8 mouse cellular contexts compared by ENCODE assay signal in genomic region chr2:156721554-156722070, GRCm38 (mm10). TPM values are rescaled to one million over a fixed set of nuclear protein-coding genes. Genes with fewer than 3 reads are reported as not detected.
DNase-seq lines count a peak whose midpoint lies in the region; ATAC-seq lines count a peak whose summit lies in the region.

No protein-coding gene starts in this region.

- peaks cover 73% of the 10 kb centered on the region for H3K4me1 ChIP-seq in kidney, embryonic 16.5 days (ENCODE audit: insufficient read depth, low read length)
- peaks cover 61% of the 10 kb centered on the region for H3K4me1 ChIP-seq in intestine, embryonic 15.5 days (replicated peaks)
- H3K4me1 ChIP-seq in neural tube, embryonic 11.5 days (ENCODE audit: control insufficient read depth, insufficient read depth, low read length) = peaks cover 33% of the 10 kb centered on the region

- peak overlapping the region; percentile 70 for H3K27ac ChIP-seq in kidney, embryonic 16.5 days (ENCODE audit: low read length)
- peak overlapping the region; percentile 81 for H3K27ac ChIP-seq in intestine, embryonic 15.5 days
- H3K27ac ChIP-seq in neural tube, embryonic 11.5 days (ENCODE audit: low read depth, low read length) = peak overlapping the region; percentile 86

- H3K4me3 ChIP-seq in kidney, embryonic 16.5 days (ENCODE audit: low read length) = peak overlapping the region; percentile 83
- H3K4me3 ChIP-seq in intestine, embryonic 15.5 days (replicated peaks) = peak overlapping the region; percentile 94
- peak overlapping the region; percentile 85 for H3K4me3 ChIP-seq in neural tube, embryonic 11.5 days (ENCODE audit: low read depth, low read length)

- no peaks in the 10 kb centered on the region for H3K36me3 ChIP-seq in kidney, embryonic 16.5 days (ENCODE audit: insufficient read depth, low read length)
- H3K36me3 ChIP-seq in intestine, embryonic 15.5 days = no peaks in the 10 kb centered on the region
- H3K36me3 ChIP-seq in neural tube, embryonic 11.5 days (ENCODE audit: control insufficient read depth, insufficient read depth, low read length) = no peaks in the 10 kb centered on the region

- peak overlapping the region; percentile 93 for H3K9ac ChIP-seq in kidney, embryonic 16.5 days (replicated peaks; ENCODE audit: low read length)
- peak overlapping the region; percentile 95 for H3K9ac ChIP-seq in intestine, embryonic 15.5 days
- H3K9ac ChIP-seq in neural tube, embryonic 11.5 days (ENCODE audit: low read length) = peak overlapping the region; percentile 96

- peak overlapping the region; percentile 95 for H3K4me2 ChIP-seq in kidney, embryonic 16.5 days (replicated peaks; ENCODE audit: low read depth, low read length)
- peak overlapping the region; percentile 82 for H3K4me2 ChIP-seq in intestine, embryonic 15.5 days (replicated peaks)
- peak overlapping the region; percentile 76 for H3K4me2 ChIP-seq in neural tube, embryonic 11.5 days (ENCODE audit: low read depth)

- intact Hi-C loops in gastrocnemius, postnatal 36 days (cut with DNase I) = loop anchor here (5.0 to 10.0 kb wide), 2 partner anchors 41 to 143 kb away; partner anchors contain the start of gene Rab5if

- H3K9me3 ChIP-seq in kidney, embryonic 16.5 days (ENCODE audit: low read length) = no peaks in the 10 kb centered on the region
- H3K9me3 ChIP-seq in intestine, embryonic 15.5 days = no peaks in the 10 kb centered on the region
- H3K9me3 ChIP-seq in neural tube, embryonic 11.5 days (ENCODE audit: control insufficient read depth, low read length) = no peaks in the 10 kb centered on the region

- WGBS in kidney, embryonic 16.5 days = under 1% methylated on average over 16 of the region's 17 CpGs
- WGBS in intestine, embryonic 15.5 days = under 1% methylated on average over 17 of the region's 17 CpGs
- WGBS in neural tube, embryonic 11.5 days = 0% methylated on average over 17 of the region's 17 CpGs

- DNase-seq in kidney, postnatal 25 days = no peak
- DNase-seq in embryo, embryonic 10.5 days (ENCODE audit: low spot score) = peak; percentile 69
- no peak for DNase-seq in neural tube, embryonic 11.5 days (ENCODE audit: low spot score)
- no peak for DNase-seq in gastrocnemius, postnatal 36 days
- no peak for DNase-seq in kidney, postnatal 14 days

- no peak for ATAC-seq in kidney, embryonic 16.5 days (ENCODE audit: low FRiP score, low TSS enrichment)
- no peak for ATAC-seq in intestine, embryonic 15.5 days
- 0 out of 2 replicates have a peak, but pooled peaks have one; percentile 4 for ATAC-seq in neural tube, embryonic 11.5 days (ENCODE audit: insufficient read depth, low FRiP score, low TSS enrichment)
- ATAC-seq in erythroid progenitor cell, adult 5-6 weeks (replicated peaks; ENCODE audit: low FRiP score, poor library complexity, severe bottlenecking) = no peak

- no peaks in the 10 kb centered on the region for H3K27me3 ChIP-seq in kidney, embryonic 16.5 days (ENCODE audit: insufficient read depth, low read length)
- no peaks in the 10 kb centered on the region for H3K27me3 ChIP-seq in intestine, embryonic 15.5 days (replicated peaks)
- H3K27me3 ChIP-seq in neural tube, embryonic 11.5 days (ENCODE audit: control insufficient read depth, insufficient read depth, low read length) = no peaks in the 10 kb centered on the region

RNA-seq across cellular contexts. Expression of gene Myl9, which starts 53.6 kb away (rescaled TPM):
- polyA plus RNA-seq in kidney, embryonic 16.5 days (2015; fragmentation: Nextera tagmentation; extraction: Ambion mirVana) = 447 and 578 TPM in 2 replicates
- polyA plus RNA-seq in intestine, embryonic 15.5 days (2015; fragmentation: Nextera tagmentation; extraction: Ambion mirVana) = 1,100 and 1,103 TPM in 2 replicates
- 96.2 and 98.7 TPM in 2 replicates for polyA plus RNA-seq in neural tube, embryonic 11.5 days (2014; fragmentation: Nextera tagmentation; extraction: Ambion mirVana)
- 10 to 100 TPM; 44.2 to 82.8 TPM for total RNA-seq in gastrocnemius, postnatal 36 days (2021)
- total RNA-seq in erythroid progenitor cell, adult 5-6 weeks (2015; ENCODE audit: low replicate concordance) = 5.0 and 7.2 TPM in 2 replicates
- 0.45 and 10.7 TPM in 2 replicates for total RNA-seq in erythroid progenitor cell, adult 5-6 weeks (2017; ENCODE audit: low replicate concordance)
